Mouse (Mus musculus) C2C12 (cell line): ENCODE measurements around the gene Ctdnep1. TPM values are rescaled to one million over a fixed set of nuclear protein-coding genes. Genes with fewer than 3 reads are reported as not detected.

Experiments
- H3K27me3 ChIP-seq: one replicate; pipeline ENCODE4 v1.6.1; 2011; ENCODE audit not compliant: control insufficient read depth, insufficient read depth, insufficient read length
- H3K36me3 ChIP-seq: one replicate; pipeline ENCODE4 v1.6.1; 2011; ENCODE audit not compliant: control insufficient read depth, insufficient read depth
- H3K4me3 ChIP-seq: one replicate; pipeline ENCODE4 v1.5.1; 2011; ENCODE audit warnings: mild to moderate bottlenecking, control low read depth; ENCODE audit not compliant: poor library complexity, insufficient read depth, severe bottlenecking
- H3K79me2 ChIP-seq: one replicate; pipeline ENCODE4 v1.6.1; 2011; ENCODE audit not compliant: control insufficient read depth, insufficient read depth
- H3K79me3 ChIP-seq: one replicate; pipeline ENCODE4 v1.6.1; 2011; ENCODE audit warnings: low read depth, control low read depth
- H3ac ChIP-seq: one replicate; pipeline ENCODE3; 2011; ENCODE audit warnings: low read depth; ENCODE audit not compliant: control insufficient read depth, insufficient read length
- CEBPB ChIP-seq: IDR thresholded peaks from one replicate; pipeline ENCODE4 v1.6.1; 2011; ENCODE audit warnings: low read depth, mild to moderate bottlenecking, control low read depth, moderate library complexity
- CTCF ChIP-seq: IDR thresholded peaks from one replicate; pipeline ENCODE4 v1.5.1; 2011; ENCODE audit not compliant: control insufficient read depth, insufficient read depth, insufficient read length
- FOSL1 ChIP-seq: IDR thresholded peaks from one replicate; pipeline ENCODE4 v1.8.0; 2011; ENCODE audit warnings: mild to moderate bottlenecking, low read length; ENCODE audit not compliant: poor library complexity, insufficient read depth, severe bottlenecking
- MAX ChIP-seq: IDR thresholded peaks from one replicate; pipeline ENCODE4 v1.6.1; 2011; ENCODE audit warnings: mild to moderate bottlenecking, control low read depth
- MYOD1 ChIP-seq: IDR thresholded peaks from one replicate; pipeline ENCODE4 v1.6.1; 2011; ENCODE audit warnings: low read depth; ENCODE audit not compliant: control insufficient read depth, insufficient read length
- MYOG ChIP-seq: IDR thresholded peaks from one replicate; pipeline ENCODE4 v1.6.1; 2011; ENCODE audit not compliant: control insufficient read depth, insufficient read length; ENCODE audit errors: extremely low read depth
- USF1 ChIP-seq: IDR thresholded peaks from one replicate; pipeline ENCODE4 v1.6.1; 2011; ENCODE audit warnings: low read depth, mild to moderate bottlenecking, control low read depth, moderate library complexity
- polyA plus RNA-seq: library from polyadenylated mRNA; unstranded; fragments of >200 nt; fragmentation: generic; extraction: Trizol; gene quantifications from one replicate; pipeline ENCODE4 v1.2.1, GENCODE M21; 2012; ENCODE audit warnings: missing spikeins

The Ctdnep1 gene
- polyA plus RNA-seq, 1 experiment: 141 TPM

DNA sequence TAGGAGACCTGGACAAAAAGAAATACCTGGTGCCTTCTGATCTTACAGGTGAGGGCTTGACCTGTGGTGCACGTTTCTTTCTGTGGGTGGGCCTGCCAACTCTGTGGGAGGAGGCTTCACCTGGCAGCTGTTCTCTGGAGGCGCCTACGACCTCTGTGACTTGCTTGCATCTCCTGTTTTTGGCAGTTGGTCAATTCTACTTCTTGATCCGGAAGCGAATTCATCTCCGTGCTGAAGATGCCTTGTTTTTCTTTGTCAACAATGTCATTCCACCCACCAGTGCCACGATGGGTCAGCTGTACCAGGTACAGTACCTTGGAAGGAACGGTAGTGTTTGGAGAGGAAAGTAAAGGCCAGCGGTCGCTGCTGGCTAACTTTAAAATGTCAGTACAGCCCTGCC lies 11.4 kb downstream of the Ctdnep1 start:
- Histone ChIP-seq H3K4me3 (peak overlapping the region; percentile 79), H3K27me3 (no peaks in the 10 kb centered on the region), H3K79me3 (peaks cover 24% of the 10 kb centered on the region), H3K36me3 (peaks cover 56% of the 10 kb centered on the region), H3K79me2 (peaks cover 50% of the 10 kb centered on the region), H3ac (peak overlapping the region; percentile 51)
- TF ChIP-seq CTCF (no peak), FOSL1 (no peak), MYOD1 (no peak), MYOG (no peak), MAX (no peak), CEBPB (no peak), USF1 (no peak)

GRCm38 (mm10) chr11:69992932-69993331 lies 12.0 kb downstream of the Ctdnep1 start:
- Histone ChIP-seq H3K4me3 (peak overlapping the region; percentile 7), H3K36me3 (peaks cover 56% of the 10 kb centered on the region), H3K27me3 (no peaks in the 10 kb centered on the region), H3K79me3 (peaks cover 27% of the 10 kb centered on the region), H3K79me2 (peaks cover 50% of the 10 kb centered on the region), H3ac (no peak overlapping the region)
- no peak for TF ChIP-seq MAX
- no peak for TF ChIP-seq USF1
- TF ChIP-seq CTCF: no peak
- TF ChIP-seq MYOD1: no peak
- no peak for TF ChIP-seq MYOG
- no peak for TF ChIP-seq CEBPB
- TF ChIP-seq FOSL1: no peak

- TF ChIP-seq CEBPB: no peak
- no peak for TF ChIP-seq USF1
- TF ChIP-seq MYOD1: no peak
- TF ChIP-seq MYOG: no peak
- TF ChIP-seq CTCF: no peak
- TF ChIP-seq FOSL1: no peak
- no peak for TF ChIP-seq MAX
- Histone ChIP-seq H3K4me3 (no peak overlapping the region), H3K79me3 (peaks cover 36% of the 10 kb centered on the region), H3ac (no peak overlapping the region), H3K36me3 (peaks cover 56% of the 10 kb centered on the region), H3K79me2 (peaks cover 62% of the 10 kb centered on the region), H3K27me3 (no peaks in the 10 kb centered on the region)
These were observed 13.6 kb downstream of the Ctdnep1 start for GRCm38 (mm10) chr11:69994401-69995090.

GRCm38 (mm10) chr11:69995391-69995960 lies 14.5 kb downstream of the Ctdnep1 start, which contains the start of gene Phf23:
Phf23 (plus strand) TSS chr11:69995777.
- Histone ChIP-seq H3K79me2 (peaks cover 62% of the 10 kb centered on the region), H3K27me3 (no peaks in the 10 kb centered on the region), H3K79me3 (peaks cover 38% of the 10 kb centered on the region), H3K36me3 (peaks cover 56% of the 10 kb centered on the region), H3K4me3 (peak within 1 kb of the TSS; percentile 100), H3ac (peak within 1 kb of the TSS; percentile 82)
- TF ChIP-seq USF1 (no peak), MYOG (no peak), CTCF (no peak), MYOD1 (no peak), MAX (no peak), FOSL1 (no peak), CEBPB (no peak)

GRCm38 (mm10) chr11:69996161-69997061 lies 15.5 kb downstream of the Ctdnep1 start:
- Histone ChIP-seq H3K79me2 (peaks cover 71% of the 10 kb centered on the region), H3K36me3 (peaks cover 56% of the 10 kb centered on the region), H3ac (peak overlapping the region; percentile 82), H3K79me3 (peaks cover 44% of the 10 kb centered on the region), H3K4me3 (peak overlapping the region; percentile 100), H3K27me3 (no peaks in the 10 kb centered on the region)
- TF ChIP-seq CTCF (no peak), MYOD1 (no peak), MAX (no peak), MYOG (no peak), FOSL1 (no peak), USF1 (no peak), CEBPB (no peak)
